Mouse (Mus musculus) natural killer cell, adult 2 months (primary cell): ENCODE results near the gene Cd151.

ENCODE experiments used
- DNase-seq, 2 experiments: peaks; one replicate each; pipeline ENCODE4 v3.0.0; 2022; ENCODE audit warnings: low spot score in 2 of 2

Gene Cd151

DNA sequence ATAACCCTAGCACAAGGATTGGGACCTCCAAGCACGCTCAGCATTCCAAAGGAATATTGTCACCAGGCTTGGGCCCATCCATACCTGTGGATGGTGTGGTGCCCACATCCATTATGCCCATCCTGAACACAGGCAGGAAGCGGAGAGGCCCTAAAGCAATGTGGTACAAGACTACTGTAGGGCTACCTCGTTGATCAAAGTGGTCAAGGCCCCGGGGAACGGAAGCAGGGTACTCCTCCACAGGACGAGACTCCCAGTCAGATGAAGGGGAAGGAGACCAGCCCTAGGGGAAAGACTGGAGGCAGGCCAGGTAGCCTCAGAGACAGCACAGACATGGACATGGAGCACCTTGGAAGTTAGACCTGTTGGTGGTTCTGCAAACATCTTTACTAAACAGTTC, 5.6 kb downstream of the Cd151 start:
- no peak for DNase-seq

- DNase-seq: no peak
These were observed 7.0 kb downstream of the Cd151 start for GRCm38 (mm10) chr7:141474160-141474559.

DNA sequence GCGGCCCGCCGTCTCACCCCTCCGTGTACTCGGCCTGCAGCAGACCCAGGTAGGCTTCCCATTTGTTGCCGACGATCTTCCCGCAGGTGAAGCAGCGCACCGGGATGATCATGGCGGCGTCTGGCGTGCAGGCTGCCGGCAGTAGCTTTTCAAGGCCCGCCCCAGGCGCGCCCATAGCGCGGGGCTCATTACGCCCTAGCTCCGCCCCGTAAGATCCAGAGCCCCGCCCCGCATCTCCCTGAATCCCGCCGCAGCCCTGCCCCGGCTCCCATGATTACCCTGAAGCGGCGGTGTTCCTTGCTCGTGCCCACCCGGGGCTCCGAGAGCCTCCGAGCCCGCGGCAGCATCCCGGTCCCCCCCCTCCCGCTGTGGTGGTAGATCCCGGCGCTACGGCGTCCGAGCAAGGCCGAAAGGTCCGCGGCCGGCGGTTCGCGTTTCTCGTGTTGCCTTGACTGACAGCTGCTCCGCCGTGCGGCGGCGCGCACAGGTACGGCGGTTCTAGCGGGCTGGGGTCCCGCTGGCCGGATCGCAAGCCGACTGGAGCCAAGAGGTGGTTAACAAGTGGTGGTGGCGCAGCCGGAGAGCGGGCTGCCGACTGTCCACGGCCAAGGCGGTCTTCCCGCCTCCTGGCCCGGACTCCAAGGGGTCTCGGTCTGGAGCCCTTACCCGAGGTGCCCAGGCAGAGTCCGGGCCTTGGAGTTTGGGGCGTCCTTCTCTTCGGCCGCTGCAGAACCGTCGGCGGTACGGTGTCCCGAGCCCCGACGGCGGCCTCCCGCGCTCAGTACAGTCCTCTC, 8.0 kb downstream of the Cd151 start, which contains the start of the genes Polr2l and Tspan4:
Gene Polr2l, minus strand, starts transcription at position 122 of the 794 bp plus-strand sequence.
Gene Tspan4, plus strand, starts transcription at position 230 of the 794 bp plus-strand sequence.
- DNase-seq: peak; percentile 82 to 86

DNA sequence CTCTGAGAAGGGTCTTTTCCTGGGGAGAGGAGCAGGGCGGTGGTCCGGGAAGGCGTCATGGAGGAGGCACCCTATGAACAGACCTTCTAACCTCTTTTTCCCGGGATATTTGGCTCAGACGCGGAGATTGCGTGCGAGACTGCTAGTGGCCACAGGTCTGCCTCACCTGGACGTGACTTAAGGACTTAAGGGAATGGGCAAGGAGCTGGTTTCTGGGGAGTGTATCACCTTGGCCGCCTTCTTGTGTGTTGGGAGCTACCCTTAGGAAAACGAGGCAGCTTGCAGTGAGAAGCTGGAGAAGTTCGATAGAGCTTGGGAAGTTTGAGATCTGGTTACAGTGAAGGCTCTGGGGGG, 8.6 kb downstream of the Cd151 start:
- no peak for DNase-seq

DNA sequence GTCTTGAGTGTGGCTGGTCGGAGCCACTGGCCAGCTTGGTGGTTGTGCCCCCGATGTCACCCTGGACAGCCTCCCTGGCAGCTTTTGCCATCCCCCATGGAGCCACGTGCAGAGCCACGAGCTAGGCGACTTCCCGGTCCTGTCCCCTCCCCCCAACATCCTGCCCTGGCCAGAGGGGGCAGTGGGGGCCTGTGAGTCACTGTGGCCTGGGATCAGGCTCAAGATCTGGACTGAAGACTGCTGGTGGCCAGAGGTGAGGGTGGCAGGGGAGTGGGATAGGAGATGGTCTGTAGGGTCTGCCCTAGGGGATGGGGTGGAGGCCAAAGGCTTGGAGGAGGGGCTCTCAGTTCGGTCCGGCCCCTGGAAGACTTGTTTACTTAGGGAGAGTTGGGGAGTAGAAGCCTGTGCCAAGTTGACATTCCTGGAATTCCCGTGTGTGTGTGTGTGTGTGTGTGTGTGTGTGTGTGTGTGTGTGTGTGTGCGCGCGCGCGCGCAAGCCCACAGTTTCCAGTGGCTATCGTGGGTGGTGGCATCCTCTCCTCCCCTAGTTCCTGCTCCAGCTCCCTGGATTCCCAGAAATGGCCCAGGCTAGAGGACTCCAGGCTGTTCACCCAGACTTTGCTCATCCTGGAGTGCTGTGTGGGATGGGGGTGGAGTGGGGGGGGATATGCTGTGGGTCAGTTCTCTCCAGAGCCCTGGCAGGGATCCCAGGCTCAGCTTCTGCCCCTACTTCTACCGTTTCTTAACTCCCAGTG, 9.2 kb downstream of the Cd151 start:
- DNase-seq: peak; percentile 45 to 53

GRCm38 (mm10) chr7:141476981-141477370, 9.8 kb downstream of the Cd151 start:
- DNase-seq: no peak

- DNase-seq: no peak
These were observed 10.5 kb downstream of the Cd151 start for GRCm38 (mm10) chr7:141477578-141478269.

- no peak for DNase-seq
These were observed 11.1 kb downstream of the Cd151 start for GRCm38 (mm10) chr7:141478270-141478748.

GRCm38 (mm10) chr7:141480842-141481497, 13.8 kb downstream of the Cd151 start:
- peak; percentile 69 to 75 for DNase-seq

- peak; percentile 51 to 58 for DNase-seq
These were observed 14.6 kb downstream of the Cd151 start for GRCm38 (mm10) chr7:141481498-141482401.

GRCm38 (mm10) chr7:141482531-141483024, 15.4 kb downstream of the Cd151 start:
- no peak for DNase-seq

- DNase-seq: no peak
These were observed 16.0 kb downstream of the Cd151 start for GRCm38 (mm10) chr7:141483114-141483653.

DNA sequence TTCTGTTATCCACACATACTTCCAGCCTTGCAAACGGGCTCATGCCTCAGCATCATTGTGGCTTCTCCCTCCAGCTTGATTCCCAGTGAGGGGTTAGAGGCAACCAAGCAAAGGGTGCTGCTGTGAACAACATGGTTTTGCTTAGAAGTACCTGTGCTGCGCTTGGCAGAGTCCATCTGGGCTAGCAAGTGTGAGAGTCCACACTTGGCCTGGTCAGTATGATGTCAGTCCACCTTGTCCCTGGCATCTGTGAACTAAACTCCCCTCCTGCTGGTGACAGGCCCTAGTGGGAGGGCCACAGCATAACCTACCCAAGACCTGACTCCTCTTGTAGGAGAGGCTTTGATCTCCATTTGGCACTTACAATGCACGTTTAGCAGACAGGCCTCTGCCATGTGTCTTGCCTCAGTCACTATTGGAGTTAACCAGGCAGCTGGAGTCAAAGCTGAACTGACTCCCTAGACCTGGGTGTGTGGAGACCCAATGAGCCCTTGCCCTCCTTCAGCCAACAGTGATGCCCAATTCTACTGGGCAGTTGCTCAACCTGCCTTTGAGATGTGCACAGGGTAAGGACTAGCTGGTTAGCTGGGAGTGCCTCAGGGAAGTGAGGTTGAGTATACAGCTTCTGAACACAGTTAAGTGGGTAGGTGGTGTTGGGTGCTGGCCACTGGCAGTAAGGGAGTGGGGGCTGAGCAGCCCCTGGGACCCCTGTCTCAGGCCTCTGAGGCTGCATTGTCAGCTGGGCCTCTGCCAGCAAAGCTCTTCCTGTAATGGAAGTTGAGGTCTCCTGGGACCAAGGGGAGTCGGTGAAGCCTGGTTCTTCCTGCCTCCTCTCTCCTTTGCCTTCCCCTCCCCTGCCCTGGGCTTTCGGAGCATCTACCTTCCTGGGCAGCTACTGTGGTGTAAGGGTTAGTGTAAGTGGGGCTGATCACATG, 17.3 kb downstream of the Cd151 start:
- no peak for DNase-seq

DNA sequence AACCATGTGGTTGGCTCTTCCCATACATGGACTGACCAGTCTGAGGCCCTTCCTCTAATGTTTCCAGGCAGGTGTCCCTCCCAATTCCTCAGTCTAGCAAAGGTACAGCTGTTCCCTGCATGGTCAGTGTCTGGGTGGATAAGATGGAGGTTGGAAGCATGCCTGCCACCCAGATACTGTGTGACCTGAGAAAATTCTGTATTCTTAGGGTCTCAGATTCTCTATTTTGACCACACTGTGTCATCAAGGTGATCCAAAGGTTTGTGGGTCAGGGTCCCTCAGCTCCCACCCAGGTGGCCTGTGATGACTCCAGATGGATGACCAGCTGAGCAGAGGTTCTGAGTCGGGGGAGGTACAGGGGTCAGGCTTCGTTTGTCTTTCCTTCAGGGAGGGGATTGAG, 18.0 kb downstream of the Cd151 start:
- no peak for DNase-seq

DNA sequence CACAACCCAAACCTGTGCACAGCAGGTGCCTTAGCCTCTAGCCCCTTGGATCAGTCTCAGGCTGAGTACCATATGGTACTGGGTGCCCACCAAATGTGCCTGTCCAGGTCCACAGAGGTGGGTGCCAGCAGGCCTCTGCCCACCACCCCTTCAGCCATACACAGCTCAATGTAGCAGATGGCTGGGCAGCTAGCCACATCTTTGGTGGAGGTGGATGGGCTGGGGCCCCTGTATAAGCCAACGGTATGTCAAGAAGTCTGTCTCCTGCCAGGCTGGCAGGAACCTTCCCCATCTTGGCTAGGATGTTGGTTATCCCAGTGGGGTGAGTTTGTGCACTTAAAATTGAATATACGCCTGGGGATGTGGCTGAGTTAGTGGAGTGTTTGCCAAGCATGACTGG, 18.4 kb downstream of the Cd151 start:
- no peak for DNase-seq

DNA sequence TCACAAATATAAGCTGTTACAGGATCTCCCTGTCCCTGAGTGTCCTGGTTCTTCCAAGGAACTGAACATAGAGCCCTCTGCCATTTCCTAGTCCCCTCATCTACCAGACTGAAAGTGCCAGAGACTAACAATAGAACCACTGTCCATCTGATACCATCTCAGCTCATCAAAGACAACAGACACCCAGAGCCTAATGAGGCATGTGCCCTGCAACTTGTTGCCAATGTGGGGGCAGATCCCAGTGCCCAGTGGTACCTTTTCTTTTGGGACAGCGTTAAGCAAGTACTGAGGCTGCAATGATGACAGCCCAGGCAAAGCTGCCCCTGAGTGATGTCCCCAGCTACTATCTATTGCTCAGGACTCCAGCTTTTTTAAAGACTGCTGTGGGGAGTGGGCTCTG, 19.0 kb downstream of the Cd151 start:
- no peak for DNase-seq

DNA sequence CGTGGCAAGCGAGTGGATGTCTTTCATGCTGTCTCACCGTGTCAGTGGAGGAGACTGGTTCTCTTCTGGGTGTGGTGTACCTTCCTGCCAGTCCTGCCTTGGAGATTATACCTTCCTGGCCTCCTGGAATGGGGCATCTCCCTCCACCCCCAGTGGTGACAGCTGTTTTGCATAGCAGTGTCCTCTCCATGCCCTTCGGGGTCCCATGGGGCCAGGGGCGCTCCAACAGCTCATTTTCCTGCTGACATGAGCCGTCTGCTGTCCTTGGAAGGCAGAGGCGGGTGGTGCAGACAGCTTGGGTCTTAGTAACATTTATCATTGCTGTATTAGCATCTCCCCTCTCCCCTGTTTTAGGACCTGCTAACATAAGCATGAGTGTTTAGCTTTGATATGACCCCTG, 19.9 kb downstream of the Cd151 start:
- DNase-seq: no peak

GRCm38 (mm10) chr7:141491151-141491550, 24.0 kb downstream of the Cd151 start:
- DNase-seq: no peak

DNA sequence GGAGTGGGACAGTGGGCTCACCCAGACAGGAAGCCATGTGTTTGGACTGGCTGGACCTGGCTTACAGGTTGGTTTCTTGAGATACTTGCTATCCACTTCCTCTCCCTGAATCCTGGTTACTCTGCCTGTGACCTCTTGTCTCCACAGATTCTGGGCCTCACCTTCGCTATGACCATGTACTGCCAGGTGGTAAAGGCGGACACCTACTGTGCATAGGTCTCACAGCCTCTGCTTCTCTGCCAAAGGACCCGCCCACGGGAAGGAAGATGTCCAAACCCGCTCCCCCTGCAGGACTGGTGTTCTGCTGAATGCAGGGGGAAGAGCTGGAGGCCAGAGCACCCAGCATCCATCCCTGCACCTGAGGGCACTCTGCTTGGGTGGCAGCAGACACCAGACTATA, 25.5 kb downstream of the Cd151 start:
- no peak for DNase-seq
